Mouse (Mus musculus) CH12.LX (cell line): ENCODE results near the gene Hsp90ab1.

Experiments used
- CTCF ChIP-seq, 2 experiments: IDR thresholded peaks in 1 of 2; conservative IDR thresholded peaks in 1 of 2; 2 replicates each; pipeline ENCODE4 v1.5.1; 2011 to 2012; ENCODE audit warnings: low read depth in 2 of 2, low read length in 2 of 2, improper control_type of control experiment in 1 of 2, inconsistent platforms in 1 of 2, mild to moderate bottlenecking in 1 of 2, moderate library complexity in 1 of 2
- ELF1 ChIP-seq: IDR thresholded peaks from 2 replicates; pipeline ENCODE4 v1.6.1; 2014; ENCODE audit warnings: low read depth, mild to moderate bottlenecking, inconsistent platforms, low read length, improper control_type of control experiment
- JUN ChIP-seq: IDR thresholded peaks from 2 replicates; pipeline ENCODE4 v1.6.1; 2011; ENCODE audit warnings: low read depth, mild to moderate bottlenecking, low read length, improper control_type of control experiment, moderate library complexity; ENCODE audit not compliant: insufficient read depth
- NELFE ChIP-seq: IDR thresholded peaks from 2 replicates; pipeline ENCODE4 v1.6.1; 2011; ENCODE audit warnings: low read depth, low read length, improper control_type of control experiment
- POLR2A ChIP-seq: IDR thresholded peaks from 2 replicates; pipeline ENCODE4 v1.6.1; 2011; ENCODE audit warnings: low read depth, mild to moderate bottlenecking, improper control_type of control experiment, low read length
- POLR2AphosphoS2 ChIP-seq: IDR thresholded peaks from 2 replicates; pipeline ENCODE4 v1.6.1; 2011; ENCODE audit warnings: low read depth, low read length, improper control_type of control experiment
- RCOR1 ChIP-seq: conservative IDR thresholded peaks from 2 replicates; pipeline ENCODE4 v1.6.1; 2012; ENCODE audit warnings: low read depth, mild to moderate bottlenecking, inconsistent platforms, low read length, improper control_type of control experiment
- USF1 ChIP-seq: IDR thresholded peaks from 2 replicates; pipeline ENCODE4 v1.6.1; 2014; ENCODE audit warnings: low read depth, mild to moderate bottlenecking, inconsistent platforms, low read length, improper control_type of control experiment

DNA sequence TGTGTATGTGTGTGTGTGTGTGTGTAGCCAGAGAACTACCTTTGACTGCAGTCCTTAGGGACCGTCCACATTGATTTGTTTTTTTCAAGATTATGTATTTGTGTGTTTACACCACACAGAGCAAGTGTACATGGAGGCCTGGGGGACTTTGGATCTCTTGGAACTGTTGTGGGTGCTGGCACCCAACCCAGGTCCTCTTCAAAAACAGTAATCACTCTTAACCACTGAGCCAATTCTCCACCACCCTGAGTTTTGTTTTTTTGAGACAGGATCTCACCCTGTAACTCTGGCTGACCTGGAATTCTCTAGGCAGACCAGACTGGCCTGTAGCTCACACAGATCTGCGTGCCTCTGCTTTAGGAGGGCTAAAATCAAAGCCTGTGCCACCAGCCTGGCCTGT, 25.3 kb upstream of the Hsp90ab1 start:
- TF ChIP-seq ELF1 (no peak), RCOR1 (no peak), CTCF (conservative IDR thresholded peaks at IDR 0.05 in 1 of 2, IDR thresholded peaks at IDR 0.05 in 1 of 2; ENCODE audit: low read depth in 2 of 2, low read length in 2 of 2) (no peak), POLR2AphosphoS2 (no peak), USF1 (no peak), NELFE (no peak), JUN (no peak), POLR2A (no peak)
